Mouse (Mus musculus): ENCODE data around the gene Mdga1.

GRCm38 (mm10) chr17:29995986-29996385, 26.1 kb upstream of the Mdga1 start:
- TF ChIP-seq CTCF (IDR thresholded peaks at IDR 0.05; ENCODE audit: borderline replicate concordance, insufficient read depth, low read depth, low read length) (no peak), POLR2A (IDR thresholded peaks at IDR 0.05; ENCODE audit: borderline replicate concordance, insufficient read depth, low read length) (no peak)
